Mouse (Mus musculus) liver, adult 2 months (tissue): ENCODE measurements at regions not wholly inside any gene's neighbourhood (a gene's known extent, or its start where the extent isn't known, plus 50 kb on each side); places are given as distances from the start of the nearest gene placed in this dataset.

ENCODE experiments used
- CTCF ChIP-seq: fragments of 200-500 bp; IDR thresholded peaks from 2 replicates; pipeline ENCODE4 v1.5.1; 2011; ENCODE audit warnings: low read depth, low read length, control low read depth
- POLR2A ChIP-seq: fragments of 200-500 bp; IDR thresholded peaks from 2 replicates; pipeline ENCODE4 v1.6.1; 2011; ENCODE audit warnings: low read length, control low read depth; ENCODE audit not compliant: insufficient read depth; ENCODE audit errors: extremely low read depth

DNA sequence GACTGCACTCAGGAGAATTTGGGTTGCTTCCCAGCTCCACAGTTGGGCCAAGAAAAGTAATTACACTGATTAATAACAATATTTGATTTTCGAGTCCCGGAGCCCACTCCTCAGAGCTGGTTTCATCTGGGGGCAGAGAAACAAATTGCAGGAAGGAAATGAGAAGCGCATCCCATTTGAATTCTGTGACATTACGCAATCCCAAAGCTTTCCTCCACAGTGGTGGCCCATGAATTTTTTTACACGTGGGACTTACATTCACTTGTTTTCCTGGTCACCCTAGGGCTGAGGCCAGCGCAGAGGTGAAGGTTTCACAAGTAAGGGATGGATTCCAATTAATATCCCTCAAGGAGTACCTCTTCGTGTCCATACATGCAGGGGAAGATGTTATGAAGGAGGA, 556.3 kb upstream of the Nrp1 start:
- TF ChIP-seq CTCF (no peak), POLR2A (no peak)
